ENCODE assay signal across 19 mouse cellular contexts in the genomic region with DNA sequence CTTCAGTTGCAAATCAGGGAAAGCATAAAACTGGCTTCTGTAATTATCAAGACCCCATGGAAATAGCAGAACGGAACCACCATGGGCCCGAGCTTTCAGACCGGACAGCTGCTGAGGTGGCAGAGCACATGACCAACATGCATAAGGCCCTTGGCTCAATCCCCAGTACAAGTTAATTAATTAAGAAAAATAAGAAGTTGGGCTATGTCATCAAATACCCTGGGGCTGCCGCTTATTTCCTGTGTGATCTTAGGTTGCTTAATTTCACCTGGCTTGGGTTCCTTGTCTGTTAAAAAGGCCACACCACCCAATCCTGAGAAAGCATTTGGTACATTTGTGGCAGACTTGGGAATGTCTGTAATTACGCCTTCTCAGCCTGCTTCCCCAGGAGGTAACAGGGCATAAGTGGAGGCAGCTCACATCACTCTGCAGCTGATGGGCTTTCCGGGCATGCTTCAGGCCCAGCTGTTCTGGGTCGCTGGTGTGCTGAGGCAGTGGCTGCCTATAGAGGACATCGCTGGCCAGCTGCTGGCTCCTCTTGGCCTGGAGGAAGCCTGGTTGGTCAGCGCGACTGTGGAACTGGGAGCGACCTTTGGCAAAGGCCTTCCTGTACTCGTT. TPM values are rescaled to one million over a fixed set of nuclear protein-coding genes. Genes with fewer than 3 reads are reported as not detected.
A peak's percentile ranks its signal among the peaks of the same experiment; 100 is the strongest.
DNase-seq lines count a peak whose midpoint lies in the region; ATAC-seq and TF ChIP-seq lines count a peak whose summit lies in the region.
"Had no signal": no experiment of that assay in that cellular context is flagged by ENCODE, and none has a peak within 500 bp of the region (broad histone marks: within the 10 kb centered on the region; RNA-seq: fewer than 3 reads in every experiment).

No protein-coding gene starts in this region.

- no peak for DNase-seq in liver, postnatal 0 days
- no peak for DNase-seq in liver, embryonic 11.5 days (ENCODE audit: low spot score)
- peak; percentile 25 for DNase-seq in embryo, embryonic 10.5 days (ENCODE audit: low spot score)
- peak; percentile 59 for DNase-seq in kidney, adult 2 months
- DNase-seq in limb, embryonic 10.5 days (ENCODE audit: low spot score): no peak
- DNase-seq in c-Kit-positive CD71-positive TER-119-positive erythroid progenitor cells, embryonic 14.5 days (ENCODE audit: low spot score): no peak
- DNase-seq in right cerebral cortex, postnatal 4 days: no peak
- DNase-seq: cerebellum, adult 2 months; gastrocnemius, postnatal 25 days; heart, postnatal 14 days; right cerebral cortex, postnatal 25 days; thymus, adult 2 months had no signal

- no peaks in the 10 kb centered on the region for H3K9me3 ChIP-seq in liver, postnatal 0 days (ENCODE audit: low read length)
- H3K9me3 ChIP-seq in liver, embryonic 11.5 days (ENCODE audit: control insufficient read depth, low read length): no peaks in the 10 kb centered on the region
- no peaks in the 10 kb centered on the region for H3K9me3 ChIP-seq in limb, embryonic 10.5 days (replicated peaks)
- H3K9me3 ChIP-seq: heart, embryonic 10.5 days; limb, embryonic 15.5 days; lung, embryonic 15.5 days had no signal

- no peak overlapping the region for H3K27ac ChIP-seq in liver, postnatal 0 days (ENCODE audit: low read depth)
- H3K27ac ChIP-seq in liver, embryonic 11.5 days (ENCODE audit: low read depth, low read length): no peak overlapping the region
- H3K27ac ChIP-seq in kidney, adult 2 months (ENCODE audit: insufficient read depth, low read depth, low read length): peak overlapping the region; percentile 58
- peak overlapping the region; percentile 79; the same call in 1 of the 2 replicates for H3K27ac ChIP-seq in limb, embryonic 10.5 days
- H3K27ac ChIP-seq: layer of hippocampus, adult 2 months; limb, embryonic 15.5 days; lung, embryonic 15.5 days had no signal

- WGBS in liver, postnatal 0 days (ENCODE audit: insufficient replicate concordance): 80% methylated on average over 12 of the region's 12 CpGs
- WGBS in liver, embryonic 11.5 days: 76% methylated on average over 12 of the region's 12 CpGs
- 53% methylated on average over 12 of the region's 12 CpGs for WGBS in kidney, adult 2 months
- WGBS in limb, embryonic 10.5 days: 77% methylated on average over 12 of the region's 12 CpGs

- no peak overlapping the region for H3K4me2 ChIP-seq in liver, postnatal 0 days (ENCODE audit: low read depth, low read length)
- no peak overlapping the region for H3K4me2 ChIP-seq in liver, embryonic 11.5 days

- 0 out of 2 replicates have a peak, but pooled peaks have one; percentile 13 for ATAC-seq in liver, postnatal 0 days
- no peak for ATAC-seq in liver, embryonic 11.5 days (replicated peaks; ENCODE audit: low FRiP score)

- H3K4me3 ChIP-seq in liver, postnatal 0 days (ENCODE audit: low read depth, low read length): no peak overlapping the region
- H3K4me3 ChIP-seq in liver, embryonic 11.5 days (ENCODE audit: low read depth, low read length): no peak overlapping the region
- no peak overlapping the region for H3K4me3 ChIP-seq in kidney, adult 2 months (ENCODE audit: insufficient read depth, low read depth, low read length)
- H3K4me3 ChIP-seq in limb, embryonic 10.5 days: no peak overlapping the region
- H3K4me3 ChIP-seq: erythroblast, embryonic 14.5 days; heart, embryonic 10.5 days; layer of hippocampus, adult 2 months; limb, embryonic 15.5 days; lung, embryonic 15.5 days; myocyte had no signal

- peaks cover 2% of the 10 kb centered on the region; the same call in 1 of the 2 replicates for H3K36me3 ChIP-seq in liver, postnatal 0 days (replicated peaks; ENCODE audit: insufficient read depth, low read length)
- no peaks in the 10 kb centered on the region for H3K36me3 ChIP-seq in liver, embryonic 11.5 days (ENCODE audit: control insufficient read depth, insufficient read depth, low read length)
- no peaks in the 10 kb centered on the region for H3K36me3 ChIP-seq in kidney, adult 2 months (ENCODE audit: control insufficient read depth, insufficient read depth, low read length)
- no peaks in the 10 kb centered on the region for H3K36me3 ChIP-seq in limb, embryonic 10.5 days
- H3K36me3 ChIP-seq: heart, embryonic 10.5 days; limb, embryonic 15.5 days; lung, embryonic 15.5 days had no signal

- no peak for TF ChIP-seq POLR2A in kidney, adult 2 months (IDR thresholded peaks at IDR 0.05; ENCODE audit: low read depth, low read length)

- TF ChIP-seq EP300 in liver, postnatal 0 days (IDR thresholded peaks at IDR 0.05; ENCODE audit: low read depth): no peak

- no peak for TF ChIP-seq CTCF in liver, postnatal 0 days (IDR thresholded peaks at IDR 0.05; ENCODE audit: low read depth)
- no peak for TF ChIP-seq CTCF in kidney, adult 2 months (conservative IDR thresholded peaks at IDR 0.05; ENCODE audit: insufficient read depth, insufficient read length, low read depth, low read length)

- no peaks in the 10 kb centered on the region for H3K27me3 ChIP-seq in liver, postnatal 0 days (ENCODE audit: insufficient read depth, low read length)
- 0 out of 2 replicates have a peak, but pooled peaks cover 4% of the 10 kb centered on the region for H3K27me3 ChIP-seq in liver, embryonic 11.5 days (replicated peaks; ENCODE audit: control insufficient read depth, insufficient read depth, low read length)
- H3K27me3 ChIP-seq in kidney, adult 2 months (replicated peaks; ENCODE audit: control insufficient read depth, insufficient read depth, low read length): no peaks in the 10 kb centered on the region
- H3K27me3 ChIP-seq in limb, embryonic 10.5 days (ENCODE audit: low read depth, poor library complexity, severe bottlenecking): peaks cover 17% of the 10 kb centered on the region
- H3K27me3 ChIP-seq: limb, embryonic 15.5 days; lung, embryonic 15.5 days had no signal

- no peaks in the 10 kb centered on the region for H3K4me1 ChIP-seq in liver, postnatal 0 days (ENCODE audit: insufficient read depth)
- peaks cover 12% of the 10 kb centered on the region for H3K4me1 ChIP-seq in liver, embryonic 11.5 days (replicated peaks; ENCODE audit: control insufficient read depth, insufficient read depth, low read length)
- H3K4me1 ChIP-seq in kidney, adult 2 months (ENCODE audit: control insufficient read depth, insufficient read depth, low read length): no peaks in the 10 kb centered on the region
- H3K4me1 ChIP-seq in limb, embryonic 10.5 days: peaks cover 38% of the 10 kb centered on the region

- H3K9ac ChIP-seq in liver, postnatal 0 days (replicated peaks): no peak overlapping the region
- no peak overlapping the region for H3K9ac ChIP-seq in liver, embryonic 11.5 days (ENCODE audit: low read depth, low read length)
- H3K9ac ChIP-seq: limb, embryonic 15.5 days; lung, embryonic 15.5 days had no signal

RNA-seq across cellular contexts. Expression of gene Habp2, which starts 34.5 kb away (rescaled TPM):
- polyA plus RNA-seq in liver, postnatal 0 days (2015; fragmentation: Nextera tagmentation; extraction: Ambion mirVana): 48.4 and 49.3 TPM in 2 replicates
- polyA plus RNA-seq in liver, embryonic 11.5 days (2014; fragmentation: Nextera tagmentation; extraction: Ambion mirVana): 56.3 and 65.6 TPM in 2 replicates
- polyA plus RNA-seq in kidney, adult 2 months (2012; rRNA removed): 303 and 362 TPM in 2 replicates
- polyA plus RNA-seq in limb, embryonic 10.5 days (2016; fragmentation: Nextera tagmentation; extraction: Ambion mirVana): 0.46 TPM in 1 of 2 replicates, not detected in the other
- polyA plus RNA-seq: cerebellum, adult 2 months; cortical plate, adult 2 months had no signal

Comparison
In these comparisons a context has a peak if more than half of its experiments do, and no peak if none do; other contexts are left out.
1. DNase-seq: peak in embryo, embryonic 10.5 days (single experiment) and kidney, adult 2 months (single experiment); none in liver, postnatal 0 days (single experiment), liver, embryonic 11.5 days (single experiment), limb, embryonic 10.5 days (single experiment), c-Kit-positive CD71-positive TER-119-positive erythroid progenitor cells, embryonic 14.5 days (single experiment) and right cerebral cortex, postnatal 4 days (single experiment).
2. H3K27ac ChIP-seq: peak in kidney, adult 2 months (single experiment) and limb, embryonic 10.5 days (single experiment); none in liver, postnatal 0 days (single experiment) and liver, embryonic 11.5 days (single experiment).
3. RNA of gene Habp2, which starts 34.5 kb away (polyA plus RNA-seq): 303 to 362 TPM in kidney, adult 2 months, 56.3 to 65.6 TPM in liver, embryonic 11.5 days and 48.4 to 49.3 TPM in liver, postnatal 0 days; 0.46 TPM in limb, embryonic 10.5 days; every median in the first group is over 10 times any median in the second.